Mouse (Mus musculus) cortical plate, adult 2 months (tissue): ENCODE data around the gene Ripor2. TPM values are rescaled to one million over a fixed set of nuclear protein-coding genes. Genes with fewer than 3 reads are reported as not detected.

Experiments used
- H3K27ac ChIP-seq: fragments of 200-500 bp; 2 replicates; pipeline ENCODE4 v1.5.1; 2012; ENCODE audit warnings: low read length, control low read depth, inconsistent platforms; ENCODE audit not compliant: insufficient read depth
- H3K4me1 ChIP-seq: fragments of 200-500 bp; 2 replicates; pipeline ENCODE4 v1.6.1; 2011; ENCODE audit warnings: low read length; ENCODE audit not compliant: control insufficient read depth, insufficient read depth
- H3K4me3 ChIP-seq: fragments of 200-500 bp; 2 replicates; pipeline ENCODE4 v1.5.1; 2011; ENCODE audit warnings: mild to moderate bottlenecking, low read length, control low read depth; ENCODE audit not compliant: insufficient read depth
- CTCF ChIP-seq: fragments of 200-500 bp; IDR thresholded peaks from 2 replicates; pipeline ENCODE4 v1.5.1; 2011; ENCODE audit warnings: mild to moderate bottlenecking, control low read depth, low read length; ENCODE audit not compliant: insufficient read depth; ENCODE audit errors: extremely low read depth
- POLR2A ChIP-seq: fragments of 200-500 bp; IDR thresholded peaks from 2 replicates; pipeline ENCODE4 v1.6.1; 2011; ENCODE audit warnings: mild to moderate bottlenecking, low read length, control low read depth; ENCODE audit not compliant: insufficient read depth; ENCODE audit errors: extremely low read depth
- polyA plus RNA-seq: library from polyadenylated mRNA; depleted of rRNA; stranded (reverse); fragments of >200 nt; gene quantifications from 2 replicates; pipeline ENCODE4 v1.2.3, GENCODE M21; 2012

Gene Ripor2
- polyA plus RNA-seq, 1 experiment = 26.6 TPM

GRCm38 (mm10) chr13:24641491-24642430 lies 59.8 kb downstream of the Ripor2 start:
- Histone ChIP-seq H3K4me3 (no peak overlapping the region), H3K4me1 (peaks cover 12% of the 10 kb centered on the region), H3K27ac (no peak overlapping the region)
- no peak for TF ChIP-seq CTCF
- no peak for TF ChIP-seq POLR2A

- Histone ChIP-seq H3K4me1 (peaks cover 10% of the 10 kb centered on the region), H3K27ac (no peak overlapping the region), H3K4me3 (no peak overlapping the region)
- TF ChIP-seq POLR2A (no peak), CTCF (no peak)
Observed at GRCm38 (mm10) chr13:24645146-24645545, 63.2 kb downstream of the Ripor2 start.

- Histone ChIP-seq H3K4me1 (peaks cover 8% of the 10 kb centered on the region), H3K4me3 (no peak overlapping the region), H3K27ac (no peak overlapping the region)
- TF ChIP-seq POLR2A = no peak
- no peak for TF ChIP-seq CTCF
Observed at GRCm38 (mm10) chr13:24646324-24646723, 64.3 kb downstream of the Ripor2 start.

GRCm38 (mm10) chr13:24647444-24647843 lies 65.5 kb downstream of the Ripor2 start:
- H3K4me3 ChIP-seq = no peak overlapping the region
- peak overlapping the region; percentile 76; the same call in 1 of the 2 replicates for H3K27ac ChIP-seq
- TF ChIP-seq CTCF (no peak), POLR2A (no peak)
- peaks cover 8% of the 10 kb centered on the region; the same call in 1 of the 2 replicates for H3K4me1 ChIP-seq

- Histone ChIP-seq H3K4me3 (no peak overlapping the region), H3K27ac (no peak overlapping the region), H3K4me1 (peaks cover 9% of the 10 kb centered on the region; the same call in 1 of the 2 replicates)
- TF ChIP-seq POLR2A (no peak), CTCF (no peak)
Observed at GRCm38 (mm10) chr13:24648027-24648426, 66.0 kb downstream of the Ripor2 start.

- Histone ChIP-seq H3K27ac (no peak overlapping the region), H3K4me1 (peaks cover 9% of the 10 kb centered on the region; the same call in 1 of the 2 replicates), H3K4me3 (no peak overlapping the region)
- TF ChIP-seq POLR2A (no peak), CTCF (no peak)
Observed at GRCm38 (mm10) chr13:24648668-24649067, 66.7 kb downstream of the Ripor2 start.

- TF ChIP-seq CTCF = no peak
- TF ChIP-seq POLR2A = no peak
- Histone ChIP-seq H3K4me3 (no peak overlapping the region), H3K4me1 (peaks cover 5% of the 10 kb centered on the region; the same call in 1 of the 2 replicates), H3K27ac (no peak overlapping the region)
Observed at GRCm38 (mm10) chr13:24649099-24649498, 67.1 kb downstream of the Ripor2 start.

- Histone ChIP-seq H3K4me1 (peaks cover 7% of the 10 kb centered on the region), H3K4me3 (no peak overlapping the region), H3K27ac (no peak overlapping the region)
- no peak for TF ChIP-seq POLR2A
Observed at GRCm38 (mm10) chr13:24651018-24651417, 69.0 kb downstream of the Ripor2 start.

- H3K27ac ChIP-seq = no peak overlapping the region
- TF ChIP-seq POLR2A (no peak), CTCF (no peak)
- no peak overlapping the region for H3K4me3 ChIP-seq
- H3K4me1 ChIP-seq = peaks cover 7% of the 10 kb centered on the region
Observed at GRCm38 (mm10) chr13:24654919-24655635, 73.1 kb downstream of the Ripor2 start.
